Mouse (Mus musculus) gonadal fat pad, adult 2 months (tissue): Measurements from ENCODE around the gene Itpr1. TPM values are rescaled to one million over a fixed set of nuclear protein-coding genes. Genes with fewer than 3 reads are reported as not detected.

Source experiments
- DNase-seq: peaks from one replicate; pipeline ENCODE4 v3.0.0-alpha.2; 2012; ENCODE audit warnings: low read depth
- polyA plus RNA-seq: library from polyadenylated mRNA; depleted of rRNA; stranded (reverse); fragments of >200 nt; gene quantifications from 2 replicates; pipeline ENCODE4 v1.2.3, GENCODE M21; 2012

Itpr1 gene
- polyA plus RNA-seq, 1 experiment = 20.9 TPM

GRCm38 (mm10) chr6:108276880-108277507 is 64.1 kb downstream of the Itpr1 start:
- DNase-seq = no peak

DNA sequence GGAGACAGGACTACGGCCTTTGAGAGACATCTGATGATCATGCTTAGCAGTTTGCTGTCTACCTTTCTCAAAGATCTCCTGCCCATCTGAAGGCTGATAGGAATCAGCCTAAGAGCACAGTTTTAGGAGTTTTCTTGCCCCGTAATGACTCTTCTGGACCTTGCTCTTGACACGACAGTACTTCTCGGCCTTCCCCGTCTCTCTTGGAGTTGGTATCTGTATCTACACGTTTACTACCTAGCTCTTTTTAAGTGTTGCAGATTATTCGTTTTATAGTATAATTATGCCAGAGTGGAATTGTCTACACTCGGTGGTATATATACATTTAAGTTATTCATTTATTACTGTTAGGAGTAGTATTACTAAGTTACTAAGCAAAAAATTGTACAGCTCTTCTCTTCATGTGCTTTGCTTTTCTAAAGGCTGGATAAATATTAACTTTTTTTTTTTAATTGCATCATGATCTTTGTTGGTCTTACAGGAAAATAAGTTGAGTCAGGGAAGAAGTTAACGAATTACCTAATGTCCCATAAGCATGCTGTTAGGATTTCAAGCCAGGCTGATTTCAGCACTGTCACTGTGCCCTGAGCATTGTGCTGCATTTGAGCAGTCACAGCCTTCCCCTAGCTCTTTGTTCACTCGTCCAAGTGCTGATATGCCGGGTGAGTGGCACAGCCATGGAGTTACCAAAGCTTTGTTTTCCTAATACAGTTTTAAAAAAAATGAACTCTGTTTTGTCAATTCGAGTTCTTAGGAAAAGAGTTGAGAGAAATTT is 64.9 kb downstream of the Itpr1 start:
- no peak for DNase-seq

DNA sequence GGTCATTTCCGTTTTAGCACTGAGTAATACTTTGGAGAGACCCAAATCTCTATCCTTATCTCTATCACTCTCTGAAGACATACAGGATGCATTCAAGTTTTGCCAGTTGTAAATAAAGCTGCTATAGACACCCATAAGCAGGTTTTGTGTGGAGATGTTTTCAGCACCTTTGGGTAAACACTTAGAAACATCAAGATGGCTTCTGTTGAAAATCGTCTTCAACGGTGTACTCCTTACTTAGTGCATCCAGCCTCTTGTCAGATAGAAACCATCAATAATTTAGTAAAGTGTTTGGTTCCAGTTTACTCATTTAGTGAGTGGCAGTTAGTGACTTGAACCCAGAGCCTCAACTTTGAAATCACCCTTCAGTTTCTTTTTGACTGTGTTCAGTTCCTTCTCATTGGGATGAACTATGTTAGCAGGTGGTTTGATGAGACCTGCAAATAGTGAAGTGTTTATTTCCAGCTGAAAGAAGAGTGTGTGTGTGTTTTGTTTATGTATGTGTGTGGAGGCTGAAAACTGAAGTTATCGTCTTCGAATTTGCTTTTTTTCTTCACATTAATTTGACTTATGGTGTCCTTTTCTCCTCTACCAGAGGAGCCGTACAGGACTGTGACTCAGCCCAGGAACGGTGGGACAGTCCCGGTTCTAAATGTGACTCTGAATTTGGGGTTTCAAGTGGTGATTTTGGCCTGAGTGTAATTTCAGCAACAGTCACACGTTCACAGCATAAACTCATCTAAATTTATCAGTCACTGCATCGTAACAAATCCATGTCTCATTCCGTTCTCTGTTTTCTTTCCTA is 66.1 kb downstream of the Itpr1 start:
- DNase-seq = no peak

- DNase-seq = no peak
Observed at GRCm38 (mm10) chr6:108282131-108282530, 69.2 kb downstream of the Itpr1 start.

DNA sequence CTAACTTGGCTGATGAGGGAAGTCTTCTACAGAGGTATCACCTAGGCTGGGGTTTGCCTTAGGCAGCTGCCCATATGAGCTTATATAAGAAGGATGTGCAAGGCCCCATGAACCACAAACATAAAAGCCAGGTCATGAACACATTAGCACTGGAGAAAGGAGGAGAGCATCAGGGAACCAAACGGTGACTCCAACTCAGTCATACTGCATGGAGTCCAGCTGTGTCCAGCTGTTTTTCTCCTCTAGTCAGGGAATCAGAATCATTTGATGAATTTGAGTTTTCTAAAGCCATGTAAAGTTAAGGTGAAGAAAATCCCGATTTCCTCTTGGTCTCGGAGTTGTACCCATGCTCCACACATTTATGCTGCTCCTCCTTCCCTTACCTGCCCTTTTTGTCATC is 69.7 kb downstream of the Itpr1 start:
- DNase-seq = no peak

DNA sequence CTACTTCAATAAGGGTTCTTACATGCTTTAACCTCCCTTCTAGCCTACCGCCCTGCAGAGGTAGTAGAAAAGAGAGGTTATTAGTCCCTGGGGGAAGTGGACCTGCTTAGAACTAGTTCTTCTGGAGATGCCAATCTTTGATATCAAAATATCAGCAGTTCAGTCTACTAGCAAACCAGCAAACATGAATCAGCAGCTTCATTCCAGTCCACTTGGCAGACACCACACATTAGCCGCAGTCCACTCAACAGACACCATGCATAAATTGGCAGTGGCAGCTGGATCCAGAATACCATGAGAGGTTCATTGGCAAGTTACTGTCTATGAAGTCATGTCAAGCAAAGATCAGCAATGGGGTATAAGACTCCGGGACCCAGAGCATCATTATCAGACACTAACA is 71.8 kb downstream of the Itpr1 start:
- DNase-seq = no peak

GRCm38 (mm10) chr6:108288979-108289378 is 76.1 kb downstream of the Itpr1 start:
- no peak for DNase-seq

- peak; percentile 14 for DNase-seq
Observed at GRCm38 (mm10) chr6:108290978-108291377, 78.1 kb downstream of the Itpr1 start.

- DNase-seq = peak; percentile 46
Observed at GRCm38 (mm10) chr6:108291556-108291955, 78.7 kb downstream of the Itpr1 start.

DNA sequence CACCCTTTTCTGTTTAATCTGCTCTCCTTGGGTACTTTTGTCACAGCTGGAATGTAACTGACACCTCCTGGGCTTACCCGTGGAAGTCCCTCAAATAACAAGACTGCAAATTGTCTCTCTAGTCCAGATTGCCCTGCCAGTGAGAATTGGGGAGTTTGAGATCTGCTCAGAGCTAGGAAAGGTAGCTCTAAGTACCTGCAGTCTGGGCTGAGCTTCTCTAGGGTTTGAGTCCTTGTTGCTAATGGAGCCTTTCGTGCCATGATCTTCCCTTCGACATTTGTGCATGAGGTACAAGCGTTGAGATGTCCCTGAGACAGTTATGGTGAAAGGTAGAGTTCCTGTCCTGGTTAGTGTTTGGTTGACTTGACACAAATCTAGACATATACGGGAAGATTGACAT is 89.0 kb downstream of the Itpr1 start:
- DNase-seq = no peak

GRCm38 (mm10) chr6:108303619-108304567 is 91.0 kb downstream of the Itpr1 start:
- DNase-seq = no peak

GRCm38 (mm10) chr6:108305171-108305779 is 92.4 kb downstream of the Itpr1 start:
- no peak for DNase-seq

DNA sequence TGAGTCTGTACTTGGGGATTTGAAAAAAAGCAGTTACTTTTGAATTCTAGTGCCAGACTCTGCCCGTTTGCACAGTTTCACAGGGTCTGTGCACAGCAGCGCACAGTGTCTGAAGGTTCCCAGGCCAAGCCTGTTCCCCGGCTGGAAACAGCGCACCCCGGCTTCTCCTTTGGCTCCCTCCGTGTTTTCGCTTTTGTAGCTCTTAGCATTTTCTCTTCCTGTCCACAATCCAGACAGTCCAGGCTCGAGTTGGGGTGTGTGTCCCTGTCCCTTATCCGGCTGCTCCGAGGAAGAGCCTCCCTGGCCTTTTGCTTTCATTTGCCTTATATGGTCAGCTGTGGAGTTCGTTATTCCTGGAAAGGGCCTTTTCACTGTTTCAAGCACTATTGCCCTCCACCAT is 93.3 kb downstream of the Itpr1 start:
- DNase-seq = no peak

DNA sequence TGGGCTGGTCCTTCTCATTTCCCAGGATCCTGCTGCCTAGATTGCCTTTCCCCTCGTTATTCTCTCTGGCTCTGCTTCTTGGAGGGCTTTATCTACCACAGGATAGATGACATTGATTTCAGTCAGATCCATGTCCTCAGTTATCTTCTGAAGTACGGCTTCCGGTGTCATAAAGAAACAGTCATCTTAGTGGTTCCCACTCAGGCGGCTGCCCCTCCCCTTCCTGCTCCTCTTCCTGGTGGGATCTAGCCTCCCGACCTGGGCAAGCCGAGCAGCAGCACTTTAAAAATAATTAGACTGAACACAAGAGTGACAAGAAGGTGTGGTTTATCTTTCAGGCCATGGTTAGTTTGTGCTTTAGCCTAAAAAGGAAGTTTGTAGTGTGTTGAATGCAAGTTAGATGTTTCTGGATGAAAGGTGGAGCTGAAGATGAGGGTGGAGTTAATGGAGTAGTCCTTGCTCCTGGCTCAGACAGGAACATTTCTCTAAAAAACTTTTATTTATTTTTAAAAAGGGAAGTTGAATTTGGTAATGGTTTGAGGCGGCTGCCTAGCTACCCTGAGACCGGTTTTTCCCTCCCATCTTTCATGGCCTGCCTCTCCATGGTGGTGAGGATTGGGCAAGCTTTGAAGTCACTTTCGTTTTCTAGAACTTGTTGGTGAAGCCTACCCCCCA is 94.2 kb downstream of the Itpr1 start:
- DNase-seq = no peak

GRCm38 (mm10) chr6:108307770-108308169 is 94.9 kb downstream of the Itpr1 start:
- DNase-seq = no peak

- DNase-seq = no peak
Observed at GRCm38 (mm10) chr6:108309391-108310182, 96.7 kb downstream of the Itpr1 start.

DNA sequence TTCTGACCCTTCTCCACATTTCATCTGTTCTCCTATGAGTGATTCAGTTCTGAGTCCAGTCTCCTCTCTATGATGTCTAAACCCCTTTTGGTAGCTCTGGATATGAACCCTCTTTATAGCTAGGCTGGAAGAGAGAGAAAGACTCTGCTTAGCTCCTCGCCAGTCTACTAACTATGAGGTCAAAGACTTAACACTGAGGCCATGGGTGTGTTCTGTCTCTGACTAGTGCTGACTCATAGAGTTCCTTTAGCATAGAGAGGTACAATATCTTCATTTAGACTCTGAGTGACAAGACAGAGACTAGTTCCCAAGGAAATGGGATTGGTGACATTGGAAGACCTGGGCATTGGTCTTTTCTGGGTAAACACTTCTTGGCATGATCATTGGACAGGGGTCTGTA is 100.2 kb downstream of the Itpr1 start:
- DNase-seq = no peak

DNA sequence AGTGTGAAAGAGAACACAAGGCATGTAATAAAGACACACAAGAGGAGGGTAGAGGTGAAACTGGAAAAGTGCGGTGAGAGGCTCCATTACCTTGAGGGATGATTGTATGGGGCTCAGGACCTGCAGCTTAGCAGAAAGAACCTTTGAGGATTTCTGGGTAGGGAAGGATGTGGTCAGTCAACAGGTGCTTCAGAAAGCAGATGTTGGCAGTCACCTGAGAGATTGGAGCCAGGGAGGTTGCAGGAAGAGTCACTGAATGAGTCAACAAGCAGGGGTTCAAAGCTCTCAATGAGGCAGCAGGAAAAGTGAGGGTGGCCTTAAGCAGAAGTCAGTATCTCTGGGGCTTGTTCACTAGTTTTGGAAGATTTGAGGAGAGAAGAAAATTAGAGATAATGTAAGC is 101.1 kb downstream of the Itpr1 start:
- no peak for DNase-seq

DNA sequence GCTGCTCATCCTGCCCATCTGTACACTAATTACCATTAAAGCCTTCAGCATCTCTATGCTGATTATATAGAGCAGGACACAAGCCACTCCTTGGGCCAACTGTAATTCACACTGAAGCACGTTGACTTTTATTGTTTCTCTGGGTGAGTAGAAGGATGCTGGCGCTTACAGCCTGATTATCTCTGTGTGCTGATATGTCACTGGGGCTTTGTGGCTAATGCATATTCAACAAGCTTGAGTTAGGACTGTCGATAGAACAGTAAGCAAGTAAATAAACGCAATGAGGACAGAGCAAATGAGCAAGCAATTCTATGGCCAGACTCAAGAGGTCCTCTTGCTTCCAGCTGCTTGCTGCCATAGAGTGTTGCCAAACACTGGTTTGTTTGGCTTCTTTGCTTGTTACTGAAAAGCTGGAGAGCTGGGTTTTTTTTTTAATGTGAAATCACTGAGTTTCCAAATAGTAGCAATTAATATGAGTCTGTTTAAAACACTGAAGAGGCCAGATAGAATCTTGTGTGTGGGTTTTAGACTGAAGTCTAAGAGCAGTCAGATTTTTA is 103.5 kb downstream of the Itpr1 start:
- DNase-seq = no peak
